Mouse (Mus musculus): ENCODE results near the gene Bhlhb9.
"Not testable (repeated sequence)": the region's sequence is repeated elsewhere in the genome, so short reads cannot be mapped to it uniquely, and the experiment has no call there.

DNA sequence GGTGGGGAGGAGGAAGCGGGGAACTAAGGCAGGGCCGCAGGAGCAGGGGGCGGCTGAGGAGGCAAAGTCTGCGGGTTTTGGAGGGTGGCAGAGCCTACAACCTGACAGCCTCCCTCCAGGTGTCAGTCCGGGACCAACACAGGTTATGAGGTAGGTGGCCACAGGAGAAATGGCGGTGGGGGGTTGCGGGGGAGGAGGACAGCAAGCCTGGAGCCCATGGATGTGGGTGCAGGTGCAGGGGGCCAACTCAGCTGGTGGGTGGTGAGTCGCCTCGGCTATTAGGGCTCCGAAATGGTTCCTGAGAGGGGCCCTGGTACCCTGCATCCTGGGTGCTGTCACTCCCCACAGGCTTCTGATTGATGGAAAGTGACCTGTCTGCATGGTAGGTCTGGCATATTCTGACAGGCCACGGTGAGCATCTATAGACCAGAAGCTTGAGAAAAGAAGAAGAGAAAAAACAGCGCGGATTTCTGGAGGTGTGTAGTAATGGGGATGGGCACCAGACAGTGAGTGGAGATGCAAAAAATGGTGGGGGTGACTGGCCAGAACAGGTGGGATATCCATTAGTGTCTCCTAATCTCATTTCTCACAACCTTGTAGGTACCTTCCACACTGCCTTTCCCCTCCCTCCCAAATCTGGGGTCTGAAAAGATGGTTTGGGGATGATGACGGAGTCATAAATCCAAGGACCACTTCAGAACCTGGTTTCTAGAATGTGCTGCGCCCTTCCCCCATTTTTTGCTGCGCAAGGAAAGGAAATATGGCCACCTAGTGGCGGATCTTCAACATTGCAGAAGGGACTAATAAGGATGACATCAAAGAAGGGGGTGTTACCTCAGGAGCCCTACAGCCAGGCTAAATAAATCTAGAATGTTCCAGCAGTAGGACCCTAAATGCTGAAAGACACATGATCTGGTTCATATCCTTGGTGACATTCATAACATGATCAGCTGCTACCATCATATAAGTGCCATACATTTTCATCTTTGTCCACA is 42.3 kb downstream of the Bhlhb9 start:
- not testable (repeated sequence) for TF ChIP-seq POLR2A (IDR thresholded peaks at IDR 0.05; ENCODE audit: low read depth, low read length); CTCF (IDR thresholded peaks at IDR 0.05; ENCODE audit: extremely low read depth, insufficient read length, insufficient replicate concordance, low read depth, low read length)

Data from small intestine, adult 2 months (tissue).